Mouse (Mus musculus): ENCODE measurements at regions not wholly inside any gene's neighbourhood (a gene's known extent, or its start where the extent isn't known, plus 50 kb on each side); places are given as distances from the start of the nearest gene placed in this dataset.
A peak's percentile ranks its signal among the peaks of the same experiment; 100 is the strongest.

GRCm38 (mm10) chr5:16424745-16425144 is 128.6 kb upstream of the Hgf start:
- DNase-seq, result no peak

GRCm38 (mm10) chr5:16425302-16425701 is 128.0 kb upstream of the Hgf start:
- DNase-seq, result no peak

GRCm38 (mm10) chr5:16426306-16426705 is 127.0 kb upstream of the Hgf start:
- no peak for DNase-seq

GRCm38 (mm10) chr5:16434586-16434985 is 118.7 kb upstream of the Hgf start:
- no peak for DNase-seq

- DNase-seq, result no peak
Measured at GRCm38 (mm10) chr5:16445056-16445455, 108.2 kb upstream of the Hgf start.

- no peak for DNase-seq
Measured at GRCm38 (mm10) chr5:16446977-16447376, 106.3 kb upstream of the Hgf start.

GRCm38 (mm10) chr5:16461795-16462194 is 91.5 kb upstream of the Hgf start:
- DNase-seq, result no peak

GRCm38 (mm10) chr5:16466266-16466665 is 87.0 kb upstream of the Hgf start:
- no peak for DNase-seq

- no peak for DNase-seq
Measured at GRCm38 (mm10) chr5:16468560-16468959, 84.7 kb upstream of the Hgf start.

GRCm38 (mm10) chr5:16469221-16469620 is 84.1 kb upstream of the Hgf start:
- DNase-seq, result no peak

- DNase-seq, result peak; percentile 63
Measured at GRCm38 (mm10) chr5:16469644-16470275, 83.5 kb upstream of the Hgf start.

- no peak for DNase-seq
Measured at GRCm38 (mm10) chr5:16470366-16470982, 82.8 kb upstream of the Hgf start.

- no peak for DNase-seq
Measured at GRCm38 (mm10) chr5:16487969-16488368, 65.3 kb upstream of the Hgf start.

GRCm38 (mm10) chr5:16489803-16490202 is 63.5 kb upstream of the Hgf start:
- DNase-seq, result no peak

GRCm38 (mm10) chr5:16499891-16500290 is 53.4 kb upstream of the Hgf start:
- no peak for DNase-seq
